Mouse (Mus musculus) heart, embryonic 16.5 days (tissue): ENCODE results near the gene Rfxap. TPM values are rescaled to one million over a fixed set of nuclear protein-coding genes. Genes with fewer than 3 reads are reported as not detected.
A peak's percentile ranks its signal among the peaks of the same experiment; 100 is the strongest.
"Not testable (repeated sequence)": the region's sequence is repeated elsewhere in the genome, so short reads cannot be mapped to it uniquely, and the experiment has no call there.

ENCODE experiments used
- ATAC-seq: fragments of 200-750 bp; cut with Nextera tagmentation; replicated peaks from 2 replicates; pipeline ENCODE4 v1.8.0; 2017; ENCODE audit warnings: moderate number of reproducible peaks; ENCODE audit not compliant: insufficient read depth, low FRiP score; ENCODE audit errors: extremely low read depth
- H3K27ac ChIP-seq: fragments of 300-500 bp; sonication (generic); 2 replicates; pipeline ENCODE4 v1.5.1; 2014; ENCODE audit warnings: mild to moderate bottlenecking, low read length, control low read depth, moderate library complexity
- H3K27me3 ChIP-seq: fragments of 300-500 bp; sonication (generic); 2 replicates; pipeline ENCODE4 v1.6.1; 2014; ENCODE audit warnings: low read length, mixed read lengths; ENCODE audit not compliant: control insufficient read depth, insufficient read depth
- H3K36me3 ChIP-seq: fragments of 300-500 bp; sonication (generic); 2 replicates; pipeline ENCODE4 v1.6.1; 2014; ENCODE audit not compliant: control insufficient read depth, insufficient read depth
- H3K4me1 ChIP-seq: fragments of 300-500 bp; sonication (generic); 2 replicates; pipeline ENCODE4 v1.6.1; 2014; ENCODE audit warnings: low read length, mixed read lengths; ENCODE audit not compliant: control insufficient read depth, insufficient read depth
- H3K4me2 ChIP-seq: fragments of 300-500 bp; sonication (generic); 2 replicates; pipeline ENCODE4 v1.6.1; 2014; ENCODE audit warnings: low read depth, mild to moderate bottlenecking, control low read depth, low read length
- H3K4me3 ChIP-seq: fragments of 300-500 bp; sonication (generic); 2 replicates; pipeline ENCODE4 v1.5.1; 2014; ENCODE audit warnings: mild to moderate bottlenecking, control low read depth, low read length
- H3K9ac ChIP-seq: fragments of 300-500 bp; sonication (generic); 2 replicates; pipeline ENCODE4 v1.6.1; 2014; ENCODE audit warnings: low read length, control low read depth
- H3K9me3 ChIP-seq: fragments of 300-500 bp; sonication (generic); replicated peaks from 2 replicates; pipeline ENCODE4 v1.6.1; 2016; ENCODE audit warnings: low read length; ENCODE audit not compliant: control insufficient read depth
- whole genome bisulfite sequencing: fragments of 180-500 bp; shearing (Covaris S2); extraction: QIAGEN DNeasy Blood & Tissue Kit; methylation state at CpG from one replicate; pipeline ENCODE4 v1.1.7; 2014; 5-methylcytosine and 5-hydroxymethylcytosine counted together
- polyA plus RNA-seq: library from polyadenylated mRNA; unstranded; fragments of >200 nt; fragmentation: Nextera tagmentation; extraction: Ambion mirVana; gene quantifications from 2 replicates; pipeline ENCODE4 v1.2.1, GENCODE M21; 2015

Gene Rfxap
- polyA plus RNA-seq, 1 experiment from 2014 or later: 32.3 TPM

DNA sequence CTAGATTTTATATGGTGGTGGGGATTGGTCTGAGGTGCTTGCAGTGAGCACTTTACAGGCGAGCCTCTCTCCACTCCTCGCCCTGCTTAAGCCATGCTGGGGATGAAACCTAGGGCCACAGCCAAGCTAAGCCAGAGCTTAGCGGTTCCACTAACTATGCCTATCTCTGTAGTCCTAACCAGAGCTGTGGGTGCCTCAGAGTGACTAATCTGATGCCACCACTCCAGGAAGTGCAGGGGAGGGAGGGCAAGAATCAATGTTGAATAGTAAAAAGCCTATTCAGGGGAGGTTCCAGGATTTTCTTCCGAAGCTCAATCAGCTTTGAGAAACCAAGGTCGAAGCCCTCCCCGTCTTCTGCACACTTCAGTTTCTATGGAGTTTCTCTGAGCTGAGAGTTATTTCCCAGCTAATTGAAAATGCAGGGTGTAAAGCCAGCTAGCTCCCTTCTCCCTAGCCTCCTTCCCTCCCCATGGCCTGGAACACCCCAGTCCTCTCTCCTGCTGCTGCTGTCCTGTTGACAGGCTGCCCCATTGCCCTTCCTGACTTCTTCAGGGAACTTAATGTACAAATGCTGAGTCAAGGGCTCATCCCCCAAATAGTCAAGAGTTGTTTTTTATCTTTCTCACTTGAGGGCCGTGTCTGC lies 31.5 kb downstream of the Rfxap start:
- H3K4me3 ChIP-seq: no peak overlapping the region
- no peaks in the 10 kb centered on the region for H3K27me3 ChIP-seq
- H3K9ac ChIP-seq: no peak overlapping the region
- WGBS: 68% methylated on average over 7 of the region's 7 CpGs
- ATAC-seq: no peak
- H3K9me3 ChIP-seq: peaks cover 6% of the 10 kb centered on the region
- no peak overlapping the region for H3K4me2 ChIP-seq
- H3K27ac ChIP-seq: no peak overlapping the region
- no peaks in the 10 kb centered on the region for H3K4me1 ChIP-seq
- no peaks in the 10 kb centered on the region for H3K36me3 ChIP-seq

DNA sequence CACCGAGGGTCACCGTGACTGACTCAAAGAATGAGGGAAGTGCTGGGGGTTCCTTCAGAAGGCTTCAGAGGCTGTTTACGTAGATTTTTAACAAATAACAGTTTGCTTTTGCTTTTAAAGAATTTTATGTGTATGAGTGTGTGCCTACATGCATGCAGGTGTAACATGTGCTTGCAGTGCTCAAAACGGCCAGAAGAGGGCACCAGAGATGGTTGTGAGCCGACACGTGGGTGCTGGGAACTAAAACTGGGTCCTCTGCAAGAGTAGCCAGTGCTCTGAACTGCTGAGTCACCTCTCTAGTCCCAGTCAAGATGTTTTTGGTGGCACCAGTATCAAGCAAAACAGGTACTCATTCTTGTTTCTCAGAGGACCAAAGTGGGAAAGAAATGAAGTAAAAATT lies 34.0 kb downstream of the Rfxap start:
- H3K4me1 ChIP-seq: no peaks in the 10 kb centered on the region
- H3K9ac ChIP-seq: no peak overlapping the region
- no peak overlapping the region for H3K4me3 ChIP-seq
- no peak overlapping the region for H3K27ac ChIP-seq
- H3K9me3 ChIP-seq: peaks cover 6% of the 10 kb centered on the region
- 82% methylated on average over 6 of the region's 6 CpGs for WGBS
- no peak for ATAC-seq
- no peaks in the 10 kb centered on the region for H3K36me3 ChIP-seq
- H3K4me2 ChIP-seq: no peak overlapping the region
- no peaks in the 10 kb centered on the region for H3K27me3 ChIP-seq

DNA sequence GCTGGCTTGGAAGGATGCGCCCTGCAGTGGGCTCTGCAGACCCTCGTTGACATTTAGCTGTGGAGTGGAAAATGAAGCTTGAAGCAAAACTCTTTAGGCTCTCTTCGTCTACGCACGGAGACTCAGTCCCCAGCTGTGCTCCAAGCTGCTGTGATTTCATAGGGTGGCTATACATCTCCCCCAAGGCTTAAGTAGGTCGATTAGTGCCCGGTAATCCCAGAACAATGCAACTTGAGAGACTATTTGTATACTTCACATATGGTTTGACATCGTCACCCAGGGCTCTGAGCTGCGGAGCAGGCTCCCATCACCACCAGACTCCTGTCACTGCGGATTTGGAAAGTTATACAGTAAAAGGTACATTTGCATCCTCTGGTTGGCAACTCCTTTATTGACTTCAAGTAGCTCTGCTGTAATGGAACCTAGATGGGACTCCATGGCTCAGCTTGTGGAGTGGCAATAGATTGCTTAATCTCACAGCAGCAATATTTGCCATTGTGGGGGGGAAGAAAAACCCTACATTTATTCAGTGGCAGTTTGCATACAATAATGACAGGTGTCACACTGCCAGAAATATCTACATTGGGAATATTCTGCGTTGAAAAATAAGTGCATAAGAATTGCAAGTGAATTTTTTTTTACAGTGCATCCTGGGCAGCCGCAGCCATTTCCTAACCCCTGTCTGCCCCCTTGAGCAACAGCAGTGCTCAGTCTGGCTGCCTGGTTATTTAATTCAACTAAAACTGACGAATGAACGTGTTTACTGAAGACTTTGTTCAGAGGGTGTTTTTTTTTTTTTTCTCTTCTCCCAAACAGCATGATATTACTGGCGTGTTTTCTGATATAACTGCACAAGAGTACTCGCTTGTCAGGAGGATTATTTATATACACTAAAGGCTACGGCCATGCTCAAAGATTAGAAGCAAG lies 38.0 kb downstream of the Rfxap start:
- Histone ChIP-seq H3K4me1 (no peaks in the 10 kb centered on the region), H3K4me3 (no peak overlapping the region), H3K36me3 (no peaks in the 10 kb centered on the region), H3K9me3 (peaks cover 6% of the 10 kb centered on the region), H3K4me2 (no peak overlapping the region), H3K9ac (no peak overlapping the region), H3K27me3 (no peaks in the 10 kb centered on the region), H3K27ac (no peak overlapping the region)
- ATAC-seq: no peak
- 71% methylated on average over 17 of the region's 17 CpGs for WGBS

DNA sequence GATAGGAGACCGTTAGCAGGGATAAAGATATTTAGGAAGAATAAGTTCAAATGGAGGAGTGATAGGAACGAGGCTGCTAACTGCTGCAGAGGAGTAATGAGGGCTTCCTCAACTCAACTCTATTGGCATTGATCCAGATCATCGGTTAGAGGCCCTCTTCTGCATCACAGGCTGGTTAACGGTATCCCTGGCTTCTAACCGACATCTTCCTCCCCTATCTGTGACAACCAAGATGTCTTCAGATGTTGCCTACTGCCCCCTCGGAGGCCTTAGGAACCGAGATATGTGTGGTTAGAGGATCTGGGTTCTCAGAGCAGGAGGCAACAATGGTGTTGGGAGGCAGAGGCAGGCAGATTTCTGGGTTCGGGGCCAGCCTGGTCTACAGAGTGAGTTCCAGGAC lies 39.0 kb downstream of the Rfxap start:
- Histone ChIP-seq H3K9ac (no peak overlapping the region), H3K4me1 (no peaks in the 10 kb centered on the region), H3K27ac (no peak overlapping the region), H3K9me3 (peaks cover 5% of the 10 kb centered on the region), H3K36me3 (no peaks in the 10 kb centered on the region), H3K27me3 (no peaks in the 10 kb centered on the region), H3K4me3 (no peak overlapping the region), H3K4me2 (no peak overlapping the region)
- 82% methylated on average over 8 of the region's 8 CpGs for WGBS
- no peak for ATAC-seq

DNA sequence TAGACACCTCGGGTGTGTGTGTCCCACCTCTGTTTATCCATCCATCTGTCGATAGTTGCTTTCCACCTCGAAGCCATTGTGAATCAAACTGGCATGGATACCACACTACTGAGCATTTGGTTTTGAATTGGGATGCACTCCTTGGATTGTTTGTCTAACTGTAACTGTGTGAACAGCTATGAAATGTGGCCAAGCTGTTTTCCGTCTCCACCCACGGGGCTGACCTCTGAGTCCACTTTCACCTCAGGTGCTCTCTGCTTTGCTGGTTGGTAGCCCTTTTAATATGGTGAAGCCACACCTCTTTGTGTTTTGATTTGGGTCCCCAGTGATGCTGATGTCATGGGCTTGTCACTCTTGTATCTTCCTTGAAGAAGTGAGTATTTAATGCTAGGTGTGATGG lies 40.8 kb downstream of the Rfxap start:
- no peak for ATAC-seq
- H3K4me2 ChIP-seq: no peak overlapping the region
- no peak overlapping the region for H3K4me3 ChIP-seq
- WGBS: 75% methylated on average over 5 of the region's 5 CpGs
- no peaks in the 10 kb centered on the region for H3K4me1 ChIP-seq
- H3K9me3 ChIP-seq: no peaks in the 10 kb centered on the region
- H3K36me3 ChIP-seq: no peaks in the 10 kb centered on the region
- no peak overlapping the region for H3K9ac ChIP-seq
- no peaks in the 10 kb centered on the region for H3K27me3 ChIP-seq
- no peak overlapping the region for H3K27ac ChIP-seq

DNA sequence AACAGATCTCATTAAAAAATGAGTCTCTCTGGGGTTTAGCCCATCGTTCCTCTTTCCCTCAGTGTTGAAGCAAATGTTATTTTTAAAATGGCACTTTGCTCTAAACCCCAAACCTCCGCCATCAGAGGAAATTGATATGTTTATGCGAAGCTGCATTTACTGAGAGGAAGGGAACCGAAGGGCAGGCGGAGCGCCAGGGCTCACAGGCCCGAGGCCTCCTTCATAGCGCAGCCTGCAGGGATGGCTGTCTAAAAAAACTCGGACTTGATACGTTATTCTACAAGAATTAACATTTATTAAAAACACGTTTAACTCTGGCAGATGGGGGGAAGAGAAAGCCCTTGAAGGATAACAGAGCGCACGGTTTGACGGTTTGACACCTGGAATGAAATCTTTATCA lies 41.6 kb downstream of the Rfxap start:
- H3K36me3 ChIP-seq: no peaks in the 10 kb centered on the region
- H3K9ac ChIP-seq: no peak overlapping the region
- no peaks in the 10 kb centered on the region for H3K27me3 ChIP-seq
- no peak for ATAC-seq
- no peaks in the 10 kb centered on the region for H3K4me1 ChIP-seq
- no peak overlapping the region for H3K4me2 ChIP-seq
- H3K9me3 ChIP-seq: no peaks in the 10 kb centered on the region
- no peak overlapping the region for H3K4me3 ChIP-seq
- no peak overlapping the region for H3K27ac ChIP-seq
- 72% methylated on average over 14 of the region's 14 CpGs for WGBS

DNA sequence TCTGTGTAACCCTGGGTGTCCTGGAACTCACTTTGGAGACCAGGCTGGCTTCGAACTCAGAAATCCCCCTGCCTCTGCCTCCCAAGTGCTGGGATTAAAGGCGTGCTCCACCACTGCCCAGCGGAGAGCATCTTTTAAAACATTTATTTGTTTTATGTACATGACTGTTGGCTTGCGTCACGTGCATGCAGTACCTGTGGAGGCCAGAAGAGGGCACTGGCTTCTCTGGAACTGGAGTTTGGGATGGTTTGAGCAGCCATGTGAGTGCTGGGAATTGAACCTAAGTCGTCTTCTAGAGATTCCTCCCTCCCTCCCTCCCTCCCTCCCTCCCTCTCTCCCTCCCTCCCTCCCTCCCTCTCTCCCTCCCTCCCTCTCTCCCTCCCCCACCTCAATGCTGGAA lies 42.1 kb downstream of the Rfxap start:
- 91% methylated on average over 6 of the region's 6 CpGs for WGBS
- not testable (repeated sequence) for ATAC-seq, H3K4me1 ChIP-seq

DNA sequence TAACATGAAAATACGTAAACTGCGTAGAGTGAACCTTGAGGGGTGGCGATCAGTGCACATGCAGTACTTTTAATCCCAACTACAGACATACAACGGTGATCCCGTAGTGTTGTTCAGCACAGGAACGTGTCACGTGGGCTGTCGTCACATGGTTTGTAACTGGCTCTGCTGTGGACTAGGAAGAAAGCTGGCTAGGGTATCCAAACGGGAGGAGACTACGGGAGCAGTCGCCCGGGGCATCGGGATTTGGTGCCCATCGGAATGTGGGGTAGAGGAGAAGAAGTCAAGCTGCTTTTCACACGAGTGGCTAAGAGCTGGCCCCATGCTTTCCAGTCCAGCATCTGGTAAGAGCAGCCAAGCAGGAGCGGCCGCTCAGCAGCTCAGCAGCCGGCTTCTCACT lies 43.2 kb downstream of the Rfxap start:
- peak overlapping the region; percentile 42 for H3K4me3 ChIP-seq
- H3K4me2 ChIP-seq: peak overlapping the region; percentile 49
- peak overlapping the region; percentile 57; the same call in 1 of the 2 replicates for H3K9ac ChIP-seq
- H3K27ac ChIP-seq: no peak overlapping the region
- H3K4me1 ChIP-seq: no peaks in the 10 kb centered on the region
- no peaks in the 10 kb centered on the region for H3K36me3 ChIP-seq
- WGBS: 58% methylated on average over 18 of the region's 18 CpGs
- ATAC-seq: peak; percentile 60; the same call in 1 of the 2 replicates
- no peaks in the 10 kb centered on the region for H3K9me3 ChIP-seq
- H3K27me3 ChIP-seq: no peaks in the 10 kb centered on the region

More for the DNA sequence above, 42.1 kb downstream of the Rfxap start:
- H3K4me2 ChIP-seq, H3K27me3 ChIP-seq, H3K9me3 ChIP-seq, H3K36me3 ChIP-seq, H3K9ac ChIP-seq, H3K4me3 ChIP-seq, H3K27ac ChIP-seq: not testable (repeated sequence)

DNA sequence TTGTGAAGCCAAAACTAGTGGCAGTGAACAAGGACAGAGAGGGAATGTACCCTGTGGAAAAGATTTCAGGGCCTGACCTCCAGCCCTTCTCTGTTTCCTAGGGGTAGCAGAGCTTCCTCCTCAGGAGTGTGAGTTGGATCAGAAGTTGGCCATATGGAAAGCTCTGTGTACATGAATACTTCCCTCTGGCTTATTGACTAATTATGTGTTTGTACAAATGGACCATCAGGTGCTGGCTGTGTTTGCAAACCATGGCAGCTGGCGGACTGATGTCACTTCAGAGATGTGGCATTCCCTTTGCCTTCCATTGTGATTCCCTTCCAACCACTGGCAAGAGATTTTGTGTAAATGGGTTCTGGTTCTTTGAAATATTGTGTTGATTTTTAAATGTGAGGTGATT lies 46.3 kb downstream of the Rfxap start:
- H3K4me1 ChIP-seq: peaks cover 5% of the 10 kb centered on the region; the same call in 1 of the 2 replicates
- ATAC-seq: no peak
- H3K36me3 ChIP-seq: no peaks in the 10 kb centered on the region
- H3K9me3 ChIP-seq: no peaks in the 10 kb centered on the region
- no peaks in the 10 kb centered on the region for H3K27me3 ChIP-seq
- 81% methylated on average over 1 of the region's 1 CpGs for WGBS
- no peak overlapping the region for H3K27ac ChIP-seq
- no peak overlapping the region for H3K4me2 ChIP-seq
- no peak overlapping the region for H3K9ac ChIP-seq
- no peak overlapping the region for H3K4me3 ChIP-seq
